Mouse (Mus musculus): ENCODE data around the gene Camk2g. TPM values are rescaled to one million over a fixed set of nuclear protein-coding genes. Genes with fewer than 3 reads are reported as not detected.

Gene Camk2g
- total RNA-seq, 2 experiments from 2014 or later: 315 to 361 TPM

DNA sequence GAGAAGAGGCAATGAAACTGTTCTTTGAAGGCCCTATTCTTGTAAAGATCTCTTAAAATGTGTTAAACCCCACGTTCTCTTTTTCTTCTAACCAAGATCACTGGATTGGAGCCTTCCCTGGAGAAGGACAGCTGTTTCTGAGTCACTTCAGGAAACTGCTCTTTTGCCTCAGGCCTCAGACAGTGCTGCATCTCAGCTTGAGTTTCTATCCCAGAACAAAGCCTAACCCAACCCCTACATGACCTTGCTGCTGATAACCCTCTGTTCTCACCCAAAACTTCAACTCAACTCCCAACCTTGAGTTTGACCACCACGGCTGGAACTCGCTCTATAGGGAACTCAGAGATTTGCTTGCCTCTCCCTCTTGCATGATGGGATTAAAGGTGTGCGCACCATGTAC is 15.5 kb upstream of the Camk2g start:
- DNase-seq (ENCODE audit: low spot score in 2 of 2): no peak

DNA sequence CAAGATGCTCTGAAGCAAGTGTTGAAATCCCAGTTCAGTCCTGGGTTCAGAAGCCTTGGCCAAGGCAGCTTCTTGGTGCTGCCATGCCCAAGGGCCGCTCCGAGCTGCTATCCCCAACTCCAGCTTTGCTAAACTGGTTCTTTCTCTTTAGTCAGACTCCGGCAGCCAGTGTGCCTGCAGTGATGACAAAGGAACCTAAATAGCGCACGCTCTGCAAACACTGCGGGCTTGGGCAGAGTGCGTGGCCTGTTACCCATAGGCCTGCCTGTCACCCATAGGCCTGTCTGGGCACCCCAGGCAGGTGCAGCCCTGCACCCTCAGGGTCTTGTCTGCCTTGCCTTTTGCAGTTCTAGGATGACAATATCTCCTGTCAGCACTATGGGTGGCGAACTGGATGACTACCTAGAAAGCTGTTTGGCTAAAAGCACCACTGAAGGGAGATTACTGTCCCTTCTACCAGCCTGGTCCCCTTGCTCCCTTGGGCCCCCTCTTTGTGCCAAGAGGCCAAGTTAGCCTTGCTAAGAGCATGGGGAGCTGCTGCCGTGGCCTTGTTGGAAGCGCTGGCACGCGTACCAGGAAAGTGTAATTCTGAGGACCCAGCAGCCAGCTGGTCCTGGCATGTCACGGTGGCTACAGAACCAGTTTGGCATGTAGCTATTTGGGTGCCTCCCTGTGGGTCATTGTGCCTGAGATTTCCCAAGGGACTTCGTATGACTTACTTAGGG is 12.4 kb upstream of the Camk2g start:
- DNase-seq (ENCODE audit: low spot score in 2 of 2): no peak

DNA sequence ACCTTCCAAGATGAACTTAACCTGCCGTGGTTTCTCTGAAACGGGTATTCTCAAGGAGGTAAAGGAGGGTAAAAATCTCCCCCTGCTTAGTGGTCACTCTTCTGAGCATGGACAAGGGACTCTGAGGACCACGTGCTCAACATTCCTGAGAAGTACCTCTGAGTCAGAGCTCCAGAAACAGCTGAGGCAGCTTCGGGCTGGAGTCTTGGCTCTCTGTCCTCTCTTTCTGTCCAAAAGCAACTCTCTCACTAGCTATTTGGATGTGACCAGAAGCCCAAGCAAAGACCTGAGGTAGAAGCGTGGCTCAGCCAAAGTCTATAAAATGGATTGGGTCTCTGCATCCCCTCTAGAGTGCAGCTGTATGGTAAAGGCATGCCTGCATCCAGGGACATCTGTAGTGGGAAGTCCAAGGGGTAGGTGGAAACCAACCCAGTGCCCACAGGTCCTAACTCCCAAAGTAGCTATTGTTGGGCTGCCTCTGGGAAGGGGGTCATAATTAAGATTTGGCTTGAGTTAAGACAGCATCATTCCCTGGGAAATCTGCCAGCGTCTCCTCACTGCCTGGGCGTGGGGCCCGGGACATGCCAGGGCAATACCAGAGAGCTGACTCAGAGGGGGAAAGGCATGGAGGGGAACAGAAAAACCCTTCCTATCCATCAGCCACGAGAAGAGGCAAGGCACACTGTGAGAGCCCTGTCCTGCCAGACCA is 11.2 kb upstream of the Camk2g start:
- DNase-seq (ENCODE audit: low spot score in 2 of 2): peak; percentile 45 to 55

DNA sequence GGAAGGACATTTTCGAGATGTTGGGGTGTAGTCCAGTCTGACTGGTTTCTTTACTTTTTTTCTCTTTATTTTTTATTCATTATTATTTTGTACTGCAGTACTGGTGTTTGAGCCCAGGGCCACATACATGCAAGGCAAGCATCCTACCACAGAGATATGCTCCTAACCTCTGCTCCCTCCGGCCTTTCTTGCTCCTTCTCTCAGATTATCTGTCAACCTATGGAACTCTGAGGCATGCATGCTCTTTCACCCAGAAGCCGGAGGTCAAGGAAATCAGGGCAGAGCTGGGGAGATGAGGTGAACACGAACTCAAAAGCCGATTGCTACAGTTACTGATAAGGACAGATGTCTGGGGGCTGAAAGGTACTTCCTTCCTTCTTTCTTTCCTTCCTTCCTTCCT is 10.6 kb upstream of the Camk2g start:
- no peak for DNase-seq (ENCODE audit: low spot score in 2 of 2)

DNA sequence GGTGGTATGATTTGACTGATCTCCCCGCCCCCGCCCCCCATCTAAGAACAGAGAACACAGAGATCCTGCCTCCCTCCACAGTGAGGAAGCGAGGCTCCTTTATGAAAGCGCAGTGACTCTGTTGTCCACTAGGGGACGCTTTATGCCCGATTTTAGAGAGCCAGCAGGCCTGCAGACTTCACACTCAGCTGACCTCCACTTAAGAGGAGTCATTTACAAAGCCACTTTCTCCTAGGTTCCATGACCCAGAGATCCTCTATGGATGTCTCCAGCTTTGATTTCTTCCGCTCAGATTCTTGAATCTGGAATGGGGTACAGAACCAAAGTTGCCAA is 9.7 kb upstream of the Camk2g start:
- peak; percentile 77 to 82 for DNase-seq (ENCODE audit: low spot score in 2 of 2)

DNA sequence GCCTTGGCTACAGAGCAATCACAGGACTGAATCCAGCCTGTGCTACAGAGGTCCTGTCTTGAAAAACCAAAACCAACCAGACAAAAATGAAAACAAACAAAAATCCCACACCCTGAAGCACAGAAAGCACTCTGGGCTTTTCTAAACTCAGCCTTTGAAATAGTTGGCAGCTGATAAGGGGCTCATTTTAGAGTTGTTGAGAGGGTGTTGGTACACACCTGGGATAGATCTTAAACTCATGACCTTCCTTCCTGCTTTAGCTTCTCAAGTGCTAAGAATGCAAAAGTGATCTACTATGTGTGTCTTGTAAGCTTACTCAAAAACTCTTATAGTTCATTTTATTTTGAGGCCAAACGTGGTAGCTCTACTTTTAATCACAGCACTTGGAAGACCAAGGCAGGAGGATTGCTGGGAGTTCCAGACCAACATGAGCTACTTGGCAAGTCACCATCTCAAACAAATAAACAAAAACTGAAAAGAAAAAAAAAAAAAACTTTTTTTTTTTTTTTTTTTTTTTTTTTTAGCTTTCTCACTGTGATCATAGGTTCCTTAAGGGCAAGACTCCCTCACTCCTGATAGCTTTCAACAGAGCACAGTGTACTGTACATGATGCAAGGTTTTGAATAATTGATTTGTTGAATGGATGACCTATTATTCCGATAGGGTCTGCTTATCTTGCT is 9.2 kb upstream of the Camk2g start:
- no peak for DNase-seq (ENCODE audit: low spot score in 2 of 2)

DNA sequence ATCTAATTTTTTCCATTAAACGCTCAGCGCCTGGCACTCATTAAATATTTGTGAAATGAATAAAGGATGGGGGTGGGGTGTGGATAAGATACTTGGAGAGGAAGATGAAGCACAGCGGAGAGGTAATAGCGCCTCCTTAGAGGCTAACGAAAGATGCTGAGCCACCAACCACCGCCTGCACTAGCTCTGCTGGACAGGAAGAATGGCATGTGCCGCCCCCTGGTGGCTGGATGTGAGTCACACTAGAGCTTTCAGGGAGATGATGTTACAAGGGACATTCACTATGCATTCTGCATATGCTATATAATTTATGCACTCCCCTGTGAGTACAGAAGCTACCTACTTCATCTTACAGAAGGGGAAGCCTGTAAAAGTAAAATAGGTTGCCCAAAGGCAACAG is 4.9 kb upstream of the Camk2g start:
- DNase-seq (ENCODE audit: low spot score in 2 of 2): peak; percentile 94 to 97

DNA sequence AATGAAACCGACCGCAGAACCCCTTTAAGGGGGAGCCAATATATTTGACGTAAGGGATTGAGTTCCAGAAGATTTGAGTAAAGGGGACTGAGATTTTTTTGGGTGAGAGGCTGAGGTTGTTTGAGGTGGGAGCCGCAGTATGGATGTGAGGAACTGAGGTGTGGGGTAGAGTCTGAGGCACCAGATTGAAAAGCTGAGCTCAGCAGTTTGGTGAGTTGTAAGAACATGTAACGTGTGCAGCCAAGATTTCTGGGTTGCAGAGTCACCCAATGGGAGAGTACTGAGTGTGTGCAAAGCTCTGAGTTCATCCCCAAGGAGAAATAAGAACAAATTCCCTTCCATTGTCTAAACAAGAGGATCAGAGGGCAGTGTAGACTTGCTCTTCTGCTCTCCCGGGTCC is 4.4 kb upstream of the Camk2g start:
- no peak for DNase-seq (ENCODE audit: low spot score in 2 of 2)

DNA sequence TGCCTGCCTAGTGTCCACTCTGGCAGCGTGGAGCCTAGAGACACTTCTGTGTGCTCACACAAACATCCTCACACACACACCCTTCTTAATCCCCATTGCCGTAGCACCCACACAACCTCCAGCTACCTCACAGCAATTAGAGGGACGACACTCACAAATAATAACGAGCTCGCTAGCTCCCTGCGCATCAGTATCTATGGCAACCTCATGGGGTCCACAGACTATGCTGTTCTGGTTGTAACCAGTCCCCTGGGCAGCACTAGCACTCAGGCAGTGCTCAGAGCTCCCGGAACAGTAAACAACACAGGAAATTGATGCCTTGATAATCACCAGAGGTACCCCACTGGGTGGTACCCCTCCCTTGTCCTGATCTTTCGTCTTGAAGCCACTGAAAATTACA is 2.8 kb upstream of the Camk2g start:
- DNase-seq (ENCODE audit: low spot score in 2 of 2): no peak

DNA sequence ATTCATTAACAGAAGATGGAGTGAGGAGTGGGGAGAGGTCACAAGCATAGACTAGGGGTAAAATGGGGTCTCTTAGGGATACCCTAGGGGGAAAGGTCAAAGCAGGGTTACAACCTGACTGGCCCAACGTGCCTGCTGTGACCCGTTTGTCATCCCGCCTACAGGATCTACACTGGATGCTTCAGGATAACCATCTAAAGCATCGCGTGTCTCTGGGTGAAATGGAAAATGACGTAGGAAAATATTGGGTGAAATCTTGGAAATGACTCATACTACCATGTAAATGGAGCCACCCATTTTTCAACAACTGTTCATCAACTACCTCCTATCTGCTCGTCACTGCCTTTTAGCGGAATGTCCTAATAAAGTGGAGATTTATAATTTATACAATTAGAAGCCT is 2.3 kb upstream of the Camk2g start:
- no peak for DNase-seq (ENCODE audit: low spot score in 2 of 2)

DNA sequence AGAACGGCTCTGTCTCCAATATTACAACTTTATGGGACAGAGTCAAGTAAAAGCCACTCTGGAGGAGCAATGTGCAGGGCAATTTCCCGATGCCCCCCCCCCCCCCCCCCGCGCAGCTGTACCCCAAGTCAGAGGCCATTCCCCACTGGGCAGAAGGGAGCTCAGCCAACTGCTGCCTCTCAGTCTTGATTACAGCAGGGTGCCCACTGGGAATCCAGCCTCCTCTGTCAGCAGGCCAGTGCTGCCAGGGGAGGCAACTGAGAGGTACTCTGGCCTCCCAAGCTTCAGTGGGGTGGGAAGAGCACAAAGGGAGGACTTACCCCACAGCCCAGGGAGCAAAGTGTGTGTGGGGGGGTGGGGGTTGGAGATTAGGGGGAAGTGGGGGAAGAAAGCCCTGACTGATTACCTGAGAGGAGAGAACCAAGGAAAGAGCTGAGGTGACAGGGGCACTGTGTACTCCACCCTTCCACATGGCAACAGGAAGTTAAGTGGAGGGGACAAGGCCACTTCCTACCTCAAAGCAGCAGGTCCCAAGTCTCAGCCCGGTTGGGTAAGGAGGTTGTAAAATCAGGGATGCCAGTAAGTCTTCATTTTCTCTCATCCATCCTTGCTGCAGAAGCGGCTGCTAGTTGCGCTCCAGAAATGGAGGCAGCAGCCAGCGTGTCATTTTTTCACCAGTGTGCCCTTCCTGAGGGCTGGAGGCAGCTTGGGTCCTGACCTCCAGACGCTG is 1.7 kb upstream of the Camk2g start:
- no peak for DNase-seq (ENCODE audit: low spot score in 2 of 2)

DNA sequence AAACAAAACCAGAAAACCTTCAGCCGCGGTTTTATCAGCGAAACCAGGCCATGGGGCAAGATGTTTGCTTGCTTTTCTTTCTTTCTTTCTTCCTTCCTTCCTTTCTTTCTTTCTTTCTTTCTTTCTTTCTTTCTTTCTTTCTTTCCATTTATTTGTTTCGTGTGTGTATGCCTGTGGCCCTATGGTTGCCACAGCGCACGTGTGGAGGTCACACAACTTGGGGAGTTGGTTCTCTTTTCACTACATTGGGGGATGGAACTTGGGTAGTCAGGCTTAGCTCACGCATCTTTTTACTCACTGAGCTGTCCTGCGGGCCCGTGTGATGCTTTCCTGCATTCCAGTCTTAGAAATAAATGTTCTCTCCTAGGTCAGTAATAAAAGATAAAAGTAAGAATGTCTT is 701 bp upstream of the Camk2g start:
- no peak for DNase-seq (ENCODE audit: low spot score in 2 of 2)

DNA sequence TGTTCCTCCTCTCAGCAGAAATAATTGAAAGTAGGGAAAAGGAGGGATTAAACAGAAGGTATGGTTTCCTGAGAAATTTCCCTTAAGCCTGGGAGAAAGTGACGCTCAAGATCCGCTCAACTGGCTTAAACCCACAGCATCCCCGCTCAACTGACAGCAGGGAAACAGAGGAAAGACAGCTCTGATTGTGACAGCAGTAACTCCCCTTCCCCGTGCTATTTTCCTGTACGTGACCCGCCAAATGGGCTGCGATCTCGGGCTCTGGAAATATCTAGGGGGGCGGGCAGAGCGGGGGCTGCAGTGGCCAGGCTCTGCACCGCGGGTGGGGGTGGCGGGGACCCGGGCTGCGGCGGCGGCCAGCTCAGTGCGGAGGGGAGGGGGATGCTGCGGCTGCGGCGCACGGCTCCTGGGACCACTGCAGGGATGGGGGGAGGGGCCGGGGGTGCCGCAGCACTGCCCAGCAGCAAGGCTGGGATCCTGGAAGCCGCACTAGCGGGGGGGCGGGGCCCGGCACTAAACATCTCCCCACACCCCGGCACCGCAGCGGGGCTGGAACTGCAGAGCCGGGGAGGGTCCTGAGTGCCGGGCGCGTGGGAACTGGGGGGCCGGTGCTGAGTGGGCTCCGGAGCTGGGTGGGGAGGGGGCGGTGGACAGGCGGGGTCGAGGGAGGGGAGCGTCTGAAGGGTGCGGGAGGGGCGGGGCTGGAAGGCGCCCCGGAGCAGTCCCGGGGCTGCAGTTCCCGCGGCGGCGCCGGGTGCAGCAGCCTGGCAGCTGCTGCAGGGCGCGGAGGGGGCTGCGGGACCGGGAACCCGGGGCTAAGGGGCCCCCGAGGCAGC is 748 bp downstream of the Camk2g start:
- DNase-seq (ENCODE audit: low spot score in 2 of 2): peak; percentile 30 to 41

DNA sequence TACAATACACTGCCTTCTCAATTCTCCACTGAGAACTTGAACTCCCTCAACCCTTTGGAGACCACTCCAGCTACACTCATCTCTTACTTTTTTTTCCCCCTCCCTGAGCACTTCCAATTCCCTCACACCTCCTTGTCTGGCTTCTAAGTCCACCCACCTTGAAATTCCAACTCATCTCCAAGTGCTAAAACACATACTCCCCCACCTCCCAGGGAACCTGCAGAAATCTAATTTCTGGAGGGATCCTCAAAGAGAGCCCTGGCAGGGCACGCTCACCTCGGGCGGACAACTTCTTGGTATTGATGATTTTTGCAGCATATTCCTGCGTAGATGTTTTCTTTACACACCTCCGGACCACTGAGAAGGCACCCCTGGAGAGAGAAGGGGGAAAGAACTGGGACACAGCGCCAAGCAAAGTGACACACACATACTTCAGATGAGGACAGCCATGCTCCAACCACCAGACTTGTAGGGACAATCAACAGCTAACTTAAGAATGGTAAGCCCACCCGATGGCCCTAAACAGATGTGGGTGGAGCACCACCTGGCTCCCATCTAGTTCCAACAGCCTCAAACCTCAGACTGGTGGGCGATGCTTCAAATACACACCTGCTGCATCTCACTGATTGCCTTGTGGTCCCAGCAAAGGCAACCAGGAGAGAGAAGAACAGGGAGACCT is 1.5 kb downstream of the Camk2g start:
- peak in 1 of 2 experiments; percentile 45 for DNase-seq (ENCODE audit: low spot score in 2 of 2)

DNA sequence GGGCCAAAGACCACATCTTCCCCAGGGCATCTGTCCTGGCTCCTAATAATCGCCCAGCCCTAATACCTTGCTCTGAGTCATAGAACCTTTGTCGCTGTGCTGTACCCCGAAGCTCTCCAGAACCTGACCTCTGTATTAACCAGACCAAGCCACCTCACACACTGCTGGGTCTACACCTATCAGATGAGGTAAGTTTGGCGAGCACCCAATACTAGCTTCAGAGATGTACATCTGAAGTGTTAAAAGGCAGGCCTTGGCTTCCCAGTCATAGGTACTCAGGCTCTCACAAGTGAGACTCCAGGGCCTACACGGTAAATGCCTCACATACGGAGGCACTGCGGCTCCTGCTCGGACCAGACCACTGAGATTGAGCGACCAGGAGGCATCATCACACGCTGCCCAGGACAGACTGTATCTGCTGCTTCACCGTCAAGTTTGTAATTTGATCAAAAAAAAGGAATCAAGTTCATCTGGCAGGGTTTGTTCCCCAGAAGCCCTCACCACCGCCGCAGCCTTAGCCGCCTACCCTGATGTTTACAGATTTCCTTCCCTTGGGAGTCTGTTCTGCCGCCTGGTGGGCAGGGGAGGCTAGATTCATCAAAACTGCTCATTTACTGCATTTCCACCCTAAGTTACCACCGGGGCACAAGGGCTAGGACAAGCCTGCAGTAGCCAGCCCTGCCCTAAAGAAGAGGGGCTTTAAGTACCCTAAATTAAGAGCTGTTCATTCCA is 2.2 kb downstream of the Camk2g start:
- DNase-seq (ENCODE audit: low spot score in 2 of 2): peak in 1 of 2 experiments; percentile 65

DNA sequence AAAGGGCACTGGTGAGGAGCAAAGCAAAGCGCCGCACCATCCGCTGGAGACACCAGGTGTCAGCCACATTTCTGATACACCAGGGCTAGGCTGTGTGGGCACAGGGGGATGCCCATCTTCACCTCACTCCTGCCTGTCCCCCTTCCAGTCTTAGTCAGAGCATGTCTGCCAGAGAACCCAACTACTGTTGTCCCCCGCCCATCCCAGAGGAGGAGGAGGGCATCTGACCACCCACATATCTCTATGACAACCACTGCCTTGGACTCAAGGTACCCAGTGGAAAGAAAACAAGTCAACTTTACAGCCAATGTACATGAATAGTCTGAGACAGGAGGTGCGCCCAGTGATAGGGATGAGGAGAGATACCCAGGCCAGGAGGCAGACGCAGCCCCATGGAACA is 2.9 kb downstream of the Camk2g start:
- peak in 1 of 2 experiments; percentile 53 for DNase-seq (ENCODE audit: low spot score in 2 of 2)

DNA sequence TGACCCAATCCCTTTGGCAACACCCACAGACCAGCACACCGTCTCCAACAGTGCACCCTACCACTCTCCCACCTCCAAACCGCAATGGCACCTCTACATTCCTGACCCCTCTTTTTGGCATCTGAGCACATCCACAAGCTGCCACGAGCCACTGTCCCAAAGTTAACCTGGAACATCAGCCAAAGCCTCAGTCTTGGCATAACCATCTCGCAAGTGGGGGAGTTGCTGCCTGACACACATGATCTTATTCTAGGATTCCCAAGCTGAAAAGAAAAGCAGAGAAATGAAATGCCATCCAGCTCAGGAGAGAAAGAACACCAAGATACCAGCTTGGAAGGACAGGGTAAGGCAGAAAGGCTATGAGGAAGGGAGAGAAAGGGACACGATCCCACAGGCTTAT is 3.4 kb downstream of the Camk2g start:
- DNase-seq (ENCODE audit: low spot score in 2 of 2): no peak

DNA sequence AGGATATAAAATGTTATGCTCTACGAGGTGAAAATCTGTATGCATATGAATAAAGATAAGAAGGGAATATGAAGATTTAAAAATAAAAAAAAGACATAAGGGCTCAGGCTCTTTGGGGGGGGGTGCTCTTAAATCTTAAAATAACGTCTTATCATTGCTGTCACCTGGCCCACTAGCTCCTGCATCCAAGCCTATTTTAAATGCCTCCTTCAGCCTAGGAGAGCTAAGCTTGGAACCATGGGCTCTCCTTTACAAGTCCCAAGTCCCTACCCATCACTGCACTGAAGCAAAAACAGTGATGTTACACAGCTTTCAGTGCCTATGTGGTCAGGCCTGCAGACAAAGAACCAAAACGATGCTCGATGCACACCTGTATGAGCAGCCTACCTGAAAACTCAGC is 4.3 kb downstream of the Camk2g start:
- no peak for DNase-seq (ENCODE audit: low spot score in 2 of 2)

DNA sequence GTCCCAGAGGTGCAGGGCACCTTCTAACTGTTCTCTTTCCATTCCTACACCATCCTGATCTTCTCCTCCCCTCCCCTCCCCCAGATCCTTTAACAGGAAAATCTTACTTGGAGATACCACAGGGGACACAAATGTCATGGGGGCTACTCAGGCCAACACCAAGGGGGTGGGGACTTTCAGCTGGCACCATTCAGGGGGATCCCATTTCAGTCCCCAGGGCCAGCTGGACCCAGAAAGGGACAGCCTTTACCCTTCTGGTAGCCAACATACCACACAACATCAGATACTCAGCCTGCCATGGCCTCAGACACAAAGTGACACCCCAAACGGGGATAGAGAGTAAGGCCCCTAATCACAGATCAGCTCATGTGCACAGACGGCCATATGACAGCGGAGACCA is 5.7 kb downstream of the Camk2g start:
- no peak for DNase-seq (ENCODE audit: low spot score in 2 of 2)

DNA sequence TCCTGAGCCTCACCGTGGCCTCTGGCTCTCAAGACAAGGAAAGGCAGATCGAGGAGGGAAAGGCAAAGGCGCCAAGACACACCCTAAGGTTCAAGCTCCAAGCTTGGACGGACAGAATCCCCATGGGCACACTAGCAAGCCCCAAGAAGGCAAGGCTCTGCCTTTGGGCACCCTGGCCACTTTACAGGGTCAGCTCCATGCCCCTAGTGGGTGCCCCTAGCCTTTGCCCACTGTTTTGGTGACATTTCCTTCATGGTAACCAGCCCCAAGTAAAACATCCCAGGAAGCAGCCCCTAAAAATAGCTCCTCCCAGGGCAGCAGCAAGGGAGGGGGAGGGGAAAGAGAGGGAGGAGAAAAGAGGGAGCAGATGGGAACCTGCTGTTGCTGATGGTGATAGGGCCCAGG is 7.3 kb downstream of the Camk2g start:
- no peak for DNase-seq (ENCODE audit: low spot score in 2 of 2)
